Mouse (Mus musculus): Measurements from ENCODE around the gene Ptpa.

The Ptpa gene

DNA sequence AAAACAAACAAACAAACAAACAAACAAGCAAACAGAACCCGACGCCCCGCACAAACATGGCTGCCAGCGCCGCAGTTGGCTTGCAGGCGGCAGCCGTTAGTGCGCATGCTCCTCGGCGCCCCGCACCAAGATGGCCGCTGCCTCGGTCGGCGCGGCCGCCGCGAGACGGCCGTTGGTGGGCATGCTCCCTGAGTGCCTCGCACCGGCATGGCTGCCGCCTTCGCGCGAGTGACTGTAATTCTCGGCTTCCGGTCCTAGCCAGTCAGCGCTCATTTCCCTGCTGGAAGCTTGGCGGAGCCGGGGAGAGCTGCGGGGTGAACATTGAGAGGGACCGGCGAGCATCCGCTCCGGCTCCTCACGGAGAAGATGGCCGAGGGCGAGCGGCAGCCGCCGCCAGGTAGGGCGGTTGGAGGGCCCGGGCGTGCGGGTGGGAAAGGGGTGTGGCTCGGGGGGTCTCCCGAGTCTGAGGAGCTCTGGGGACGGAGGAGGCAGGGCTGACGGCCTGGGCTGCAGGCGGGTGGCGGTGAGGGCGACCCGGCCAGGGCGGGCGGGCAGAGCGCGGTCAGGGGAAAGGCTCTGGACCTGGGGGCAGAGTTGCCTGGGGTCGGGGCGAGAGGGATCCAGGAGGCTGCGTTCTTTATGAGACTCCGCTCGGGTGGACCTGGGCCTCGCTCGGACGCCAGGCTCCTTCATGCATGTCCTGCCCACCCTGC lies at the start of gene Ptpa:
Gene Ptpa, plus strand, starts transcription at position 104 of the 713 bp plus-strand sequence.
- peak; percentile 93 for DNase-seq (ENCODE audit: low spot score)

DNA sequence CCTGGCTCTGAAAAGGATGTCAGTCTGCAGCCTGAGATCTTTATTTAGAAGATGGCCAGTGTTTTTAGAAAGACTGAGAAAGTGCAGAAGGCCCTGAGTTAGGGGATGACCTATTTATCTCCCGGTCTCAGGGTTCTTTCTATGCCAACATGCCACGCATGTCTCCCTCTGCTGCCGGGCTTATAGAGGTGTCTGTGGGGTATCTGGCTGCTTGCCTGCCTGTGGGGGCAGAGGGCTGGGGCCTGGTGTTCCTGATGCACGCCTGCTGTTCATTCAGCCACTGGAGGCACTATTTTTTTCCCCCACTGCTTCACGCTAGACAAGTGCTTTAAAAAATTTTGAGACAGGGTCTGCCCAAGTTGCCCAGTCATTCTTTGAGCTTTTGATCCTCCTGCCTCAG lies 49.6 kb upstream of the Ptpa start:
- no peak for DNase-seq (ENCODE audit: low spot score)

DNA sequence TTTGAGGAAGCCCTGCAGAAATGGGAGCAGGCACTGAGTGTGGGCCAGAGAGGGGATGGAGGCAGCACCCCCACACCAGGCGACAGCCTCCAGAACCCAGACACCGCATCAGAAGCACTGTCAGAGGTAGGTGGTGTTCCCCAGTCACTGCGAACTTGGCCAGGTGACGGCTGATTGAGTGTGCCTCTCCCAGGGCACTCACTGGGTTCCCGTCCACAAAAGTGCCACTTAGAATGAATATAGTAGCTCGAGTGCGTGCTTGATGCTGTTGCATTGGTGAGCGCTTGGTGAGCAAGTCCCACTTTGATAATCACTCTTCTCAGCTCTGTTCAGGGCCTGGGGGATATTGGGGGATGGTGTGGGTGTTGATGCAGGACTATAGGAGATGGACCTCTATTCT lies 44.3 kb upstream of the Ptpa start:
- DNase-seq (ENCODE audit: low spot score) = no peak

DNA sequence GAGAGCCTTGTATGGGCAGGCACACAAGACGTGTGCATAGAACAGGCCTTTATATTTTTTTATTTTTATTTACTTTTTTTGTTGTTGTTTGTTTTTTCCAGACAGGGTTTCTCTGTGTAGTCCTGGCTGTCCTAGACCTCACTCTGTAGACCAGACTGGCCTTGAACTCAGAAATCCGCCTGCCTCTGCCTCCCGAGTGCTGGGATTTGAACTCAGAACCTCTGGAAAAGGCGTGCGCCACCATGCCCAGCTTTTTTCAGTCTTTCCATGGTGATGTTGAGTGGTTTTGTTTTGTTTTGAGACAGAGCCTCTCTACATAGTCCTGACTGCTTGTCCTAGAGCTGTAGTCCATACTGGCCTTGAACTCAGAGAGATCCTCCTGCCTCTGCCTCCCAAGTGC lies 43.1 kb upstream of the Ptpa start:
- DNase-seq (ENCODE audit: low spot score) = no peak

DNA sequence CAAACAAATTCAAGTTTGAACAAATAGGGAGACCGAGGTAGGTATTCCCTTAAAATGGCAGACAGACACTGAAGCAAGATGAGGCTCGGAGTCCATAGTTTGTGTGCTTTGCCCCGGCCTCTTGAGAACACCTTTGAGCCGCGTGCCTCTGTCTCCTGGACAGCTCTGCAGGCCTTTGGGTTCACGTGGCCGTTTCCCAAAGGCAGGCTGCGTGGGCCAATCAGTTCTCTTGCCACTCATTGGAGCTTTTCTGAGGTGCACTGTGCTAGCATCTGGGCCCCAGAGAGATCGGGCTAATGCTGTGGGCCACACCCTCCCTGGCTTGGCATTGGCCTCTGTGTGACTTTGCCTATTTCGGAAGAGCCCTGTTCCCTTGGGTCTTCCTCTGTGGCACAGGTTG lies 39.9 kb upstream of the Ptpa start:
- no peak for DNase-seq (ENCODE audit: low spot score)

DNA sequence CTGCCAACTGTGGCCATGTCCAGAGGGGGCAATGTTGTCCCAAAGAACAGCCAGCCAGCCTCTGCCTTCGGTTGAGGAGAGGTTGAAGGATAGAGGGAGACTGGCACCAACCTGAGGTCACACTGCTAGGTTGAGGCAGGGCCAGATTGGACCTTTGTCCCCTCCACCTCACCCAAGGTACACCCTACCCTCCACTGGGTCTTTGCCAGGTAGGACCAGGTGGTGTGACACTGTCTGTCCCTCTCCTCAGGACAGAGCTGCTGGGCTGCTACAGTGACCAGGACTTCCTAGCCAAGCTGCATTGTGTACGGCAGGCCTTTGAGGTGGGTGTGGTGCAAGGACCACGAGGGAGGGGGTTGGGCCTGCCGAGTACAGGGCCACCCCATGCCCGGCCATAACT lies 38.1 kb upstream of the Ptpa start:
- DNase-seq (ENCODE audit: low spot score) = no peak

DNA sequence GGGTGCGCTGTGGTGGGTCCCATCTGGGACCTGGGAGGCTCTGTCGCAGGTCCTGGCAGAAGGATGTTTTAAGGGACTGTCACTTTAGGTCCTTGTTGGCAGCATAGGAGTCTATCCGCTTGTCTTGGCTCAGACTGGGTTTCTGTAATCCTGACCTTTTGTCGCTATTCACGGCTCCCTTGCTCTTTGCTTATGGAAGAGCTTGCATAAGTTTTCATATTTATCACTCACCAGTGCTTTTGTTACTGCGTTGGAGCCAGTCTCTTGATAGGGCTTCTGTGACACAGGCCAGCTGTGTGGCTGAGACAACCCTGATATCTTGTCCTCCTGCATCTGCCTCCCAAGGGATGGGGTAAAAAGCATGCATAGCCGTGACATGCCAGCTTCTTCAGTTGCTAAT lies 36.5 kb upstream of the Ptpa start:
- no peak for DNase-seq (ENCODE audit: low spot score)

DNA sequence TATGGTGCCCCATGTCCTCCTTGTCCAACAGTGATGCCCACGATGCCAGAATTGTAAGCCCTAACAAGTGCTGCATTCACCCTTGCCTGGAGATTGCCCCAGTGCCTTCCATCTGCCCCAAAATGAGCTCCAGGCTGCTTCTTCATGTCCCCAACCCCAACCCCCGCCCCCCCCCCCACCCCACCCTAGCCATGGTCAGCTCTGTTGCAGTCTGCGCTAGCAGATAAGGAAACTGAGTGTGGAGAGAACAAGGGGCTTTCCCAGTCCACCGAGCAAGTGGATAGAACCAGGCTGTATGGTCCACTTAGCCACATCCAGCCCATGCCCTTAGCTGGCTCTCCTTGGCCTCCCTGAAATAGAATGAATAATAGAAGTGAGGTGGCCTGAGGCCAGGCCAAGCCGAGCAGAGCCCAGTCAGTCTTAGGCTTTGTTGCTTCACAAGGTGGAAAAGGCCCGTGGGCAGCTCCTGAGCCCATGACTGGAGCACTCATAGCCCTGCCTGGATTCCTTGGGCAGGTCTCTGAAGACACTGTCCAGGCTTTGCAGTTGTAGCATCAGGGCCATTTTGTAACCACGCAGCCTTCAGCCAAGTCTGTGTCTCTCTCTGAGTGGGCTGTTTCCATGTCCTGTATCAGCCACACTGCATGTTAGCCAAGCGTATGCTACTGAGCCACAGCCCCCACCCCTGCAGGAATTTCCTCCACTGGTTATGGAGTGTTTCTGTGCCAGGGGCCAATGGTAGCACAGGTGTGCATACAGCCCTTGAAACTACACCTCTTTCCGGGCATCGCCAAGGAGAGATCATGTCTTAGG lies 35.1 kb upstream of the Ptpa start:
- no peak for DNase-seq (ENCODE audit: low spot score)

DNA sequence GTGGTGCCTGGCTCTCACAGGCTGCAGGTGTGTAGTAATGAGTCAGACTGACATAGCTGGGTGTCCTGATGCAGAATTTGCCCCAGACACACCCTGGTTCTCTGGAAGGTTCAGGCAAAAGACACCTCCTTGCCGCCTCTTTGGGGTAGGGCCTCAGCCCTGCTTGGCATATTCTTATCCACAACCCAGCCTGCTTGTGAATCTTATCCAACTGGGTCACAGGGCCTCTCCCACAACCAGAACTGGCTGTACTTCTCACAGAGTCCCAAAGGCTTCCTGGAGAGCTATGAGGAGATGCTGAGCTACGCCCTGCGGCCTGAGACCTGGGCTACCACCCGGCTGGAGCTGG lies 34.5 kb upstream of the Ptpa start:
- no peak for DNase-seq (ENCODE audit: low spot score)

DNA sequence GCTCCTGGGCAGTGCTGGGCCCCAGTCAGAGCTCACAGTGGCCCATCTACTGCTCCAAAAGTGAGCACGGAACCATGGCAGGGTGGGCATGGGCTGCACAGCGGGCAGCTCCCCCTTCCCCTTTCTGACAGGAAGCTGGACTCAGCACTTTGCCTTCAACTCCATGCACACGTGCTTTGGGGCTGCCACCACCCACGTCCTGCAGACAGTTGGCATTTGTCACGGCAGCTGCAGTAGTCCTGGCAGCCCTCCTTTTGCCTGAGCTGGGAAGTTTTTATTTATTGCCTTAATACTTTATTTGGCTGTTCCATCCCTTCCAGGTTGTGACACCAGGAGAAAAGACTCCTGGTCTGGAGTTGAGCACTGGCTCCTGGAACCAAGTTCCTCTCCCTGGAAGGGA lies 31.0 kb upstream of the Ptpa start:
- DNase-seq (ENCODE audit: low spot score) = no peak

DNA sequence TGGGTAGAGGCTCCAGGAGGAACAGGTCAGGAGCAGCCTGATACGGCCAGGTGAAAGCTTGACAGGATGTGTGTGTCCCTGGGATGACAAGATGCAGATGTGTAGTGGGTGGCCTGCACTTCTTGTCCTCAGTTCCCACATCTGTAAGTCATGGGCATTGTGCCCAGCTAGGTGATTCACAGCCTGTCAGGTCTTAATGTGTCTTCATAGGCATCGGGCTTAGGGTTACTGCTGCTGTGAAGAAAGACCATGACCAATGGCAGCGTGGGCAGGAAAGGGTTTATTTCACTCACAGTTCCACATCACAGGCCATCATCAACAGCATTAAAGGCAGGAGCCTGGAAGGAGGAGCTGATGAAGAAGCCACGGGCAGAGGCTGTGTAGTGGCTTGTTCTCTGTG lies 30.2 kb upstream of the Ptpa start:
- no peak for DNase-seq (ENCODE audit: low spot score)

DNA sequence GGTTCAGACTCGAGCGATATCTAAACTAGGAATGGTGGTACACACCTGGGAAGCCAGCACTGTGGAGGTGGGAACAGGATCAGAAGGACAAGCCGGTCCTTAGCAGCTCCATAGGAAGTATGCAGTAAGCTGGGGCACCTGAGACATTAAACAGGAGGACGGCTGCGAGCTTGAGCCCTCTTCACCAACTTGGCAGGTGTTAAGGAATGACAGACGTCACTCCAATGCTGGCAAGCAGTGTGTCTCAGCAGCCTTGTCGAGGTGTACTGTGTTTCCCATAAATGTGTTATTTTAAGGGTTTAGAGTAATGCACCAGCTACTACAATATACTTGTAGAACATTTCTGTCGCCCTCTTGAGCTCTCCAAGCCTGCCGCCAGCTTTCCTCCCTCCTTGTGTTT lies 28.9 kb upstream of the Ptpa start:
- no peak for DNase-seq (ENCODE audit: low spot score)

DNA sequence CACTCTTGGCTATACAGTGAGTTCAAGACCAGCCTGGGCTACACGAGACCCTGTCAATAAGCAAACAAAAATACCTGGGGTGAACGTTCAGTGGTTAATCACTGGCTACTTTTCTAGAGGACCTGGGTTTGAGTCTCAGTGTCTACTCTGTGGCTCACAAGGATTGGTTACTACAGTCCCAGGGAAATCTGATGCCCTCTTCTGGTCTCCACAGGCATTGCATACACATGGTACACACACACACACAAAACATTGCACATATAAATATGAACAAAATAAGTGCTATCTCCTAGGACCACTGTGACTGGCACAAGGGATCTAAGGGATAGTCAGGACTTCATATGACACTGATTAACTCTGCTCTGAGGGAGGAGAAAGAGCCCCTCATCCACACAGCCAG lies 26.8 kb upstream of the Ptpa start:
- DNase-seq (ENCODE audit: low spot score) = no peak

DNA sequence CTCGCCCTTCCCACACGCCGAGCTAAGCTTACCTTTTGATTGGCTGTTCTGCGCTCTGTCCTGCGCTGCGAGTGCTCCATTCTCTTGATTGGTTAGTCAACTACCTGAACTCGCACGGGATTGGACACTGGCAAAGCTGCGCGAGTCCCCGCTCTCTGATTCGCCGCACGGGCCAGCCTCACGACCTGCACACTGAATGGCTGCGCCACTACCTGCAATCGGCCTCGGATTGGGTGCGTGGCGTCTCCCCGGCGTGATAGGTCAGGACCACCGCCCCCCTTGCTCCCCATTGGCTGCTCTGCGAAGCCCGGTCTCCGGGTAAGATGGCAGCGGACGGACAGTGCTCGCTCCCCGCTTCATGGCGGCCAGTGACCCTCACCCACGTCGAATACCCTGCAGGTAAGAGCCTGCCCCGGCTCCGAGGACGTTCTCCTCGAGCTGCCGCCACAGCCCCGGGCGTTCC lies 23.7 kb upstream of the Ptpa start, which contains the start of gene Dolpp1:
Gene Dolpp1, plus strand, starts transcription at position 141 of the 463 bp plus-strand sequence.
- DNase-seq (ENCODE audit: low spot score) = peak; percentile 99

DNA sequence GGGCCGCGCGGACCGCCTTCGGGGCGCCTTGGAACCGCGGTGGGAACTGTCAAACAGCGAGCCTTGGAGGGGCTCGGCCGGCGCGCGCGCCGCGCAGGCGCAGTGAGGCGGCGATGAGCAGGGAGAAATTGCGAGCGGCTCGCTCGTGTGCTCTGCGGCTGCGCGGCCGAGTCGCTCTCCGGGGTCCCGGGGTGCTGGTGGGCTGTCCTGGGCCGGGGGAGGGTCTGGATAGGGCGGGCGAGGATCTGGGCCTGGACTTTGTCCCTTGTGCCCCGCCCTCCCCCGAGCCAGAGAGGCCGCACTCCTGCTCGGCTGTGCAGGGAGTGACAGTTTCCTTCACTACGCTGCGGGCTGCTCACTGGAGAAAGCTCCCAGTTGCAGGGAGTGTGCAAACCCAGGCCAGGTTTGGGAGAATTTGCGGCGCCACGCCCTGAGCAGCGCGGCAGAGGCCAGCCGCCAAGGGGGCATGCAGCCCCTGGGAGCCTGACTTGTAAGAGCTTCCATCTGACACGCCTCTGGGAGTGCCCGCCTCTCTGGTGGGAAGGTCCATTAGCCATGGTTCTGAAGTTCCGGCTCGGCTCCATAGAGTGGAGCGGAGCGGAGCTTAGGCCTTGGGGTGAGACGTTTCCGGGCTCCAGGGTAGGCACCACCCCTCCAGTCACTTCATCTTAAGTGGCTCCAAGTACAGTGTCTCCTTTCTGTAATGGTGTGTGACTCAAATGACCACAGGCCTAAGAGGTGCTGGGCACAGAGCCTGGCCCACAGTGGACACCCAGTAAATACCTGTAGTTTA lies 23.1 kb upstream of the Ptpa start:
- peak; percentile 91 for DNase-seq (ENCODE audit: low spot score)

DNA sequence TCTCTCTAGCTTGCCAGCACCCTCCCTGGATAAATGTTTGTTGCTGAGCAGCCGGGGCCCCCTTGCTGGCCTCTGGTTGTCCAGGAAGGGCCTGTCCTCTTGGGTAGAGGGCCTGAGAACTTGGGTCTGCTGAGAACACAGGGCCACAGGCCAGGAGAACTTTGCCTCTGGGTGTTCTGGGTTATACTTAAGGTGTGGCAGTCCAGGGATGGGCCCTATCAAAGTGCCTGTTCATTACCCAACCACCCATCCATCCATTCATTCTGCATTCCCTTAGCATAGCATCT lies 22.5 kb upstream of the Ptpa start:
- no peak for DNase-seq (ENCODE audit: low spot score)

DNA sequence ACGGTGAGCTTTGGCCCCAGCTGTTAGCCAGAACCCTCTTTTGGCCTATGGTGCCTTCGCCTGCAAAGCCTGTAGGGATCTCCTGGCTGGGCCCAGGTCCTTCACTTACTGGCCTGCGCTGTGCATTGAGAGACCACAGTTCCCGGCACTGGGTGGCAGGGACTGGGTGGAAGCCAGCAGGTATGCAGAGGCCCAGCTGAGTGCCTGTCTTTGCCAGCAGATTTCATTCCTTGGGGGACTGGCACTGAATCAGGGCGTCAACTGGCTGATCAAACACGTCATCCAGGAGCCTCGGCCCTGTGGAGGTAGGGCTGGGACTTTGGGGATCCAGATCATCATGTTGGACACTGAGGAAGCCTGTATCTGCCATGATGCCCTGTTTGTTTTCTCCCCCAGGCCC lies 20.1 kb upstream of the Ptpa start:
- DNase-seq (ENCODE audit: low spot score) = no peak

DNA sequence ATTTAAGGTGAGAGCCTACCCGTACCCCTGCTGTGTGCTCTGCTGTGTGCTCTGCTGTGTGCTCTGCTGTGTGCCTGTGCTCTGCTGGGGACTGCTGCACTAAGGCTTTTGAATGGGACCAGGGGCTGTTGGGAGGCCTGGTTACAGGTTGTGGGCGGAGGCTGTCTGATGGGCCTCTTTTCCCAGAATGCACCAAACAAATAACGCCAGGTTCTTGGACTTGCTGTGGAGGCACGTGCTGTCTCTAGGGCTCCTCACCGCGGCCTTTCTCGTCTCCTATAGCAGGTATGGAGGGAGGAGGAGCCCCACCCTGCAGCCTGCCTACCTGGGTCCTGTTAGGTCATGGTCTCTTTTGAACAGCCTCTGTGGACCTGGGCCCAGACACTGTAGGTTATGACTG lies 19.6 kb upstream of the Ptpa start:
- DNase-seq (ENCODE audit: low spot score) = no peak

DNA sequence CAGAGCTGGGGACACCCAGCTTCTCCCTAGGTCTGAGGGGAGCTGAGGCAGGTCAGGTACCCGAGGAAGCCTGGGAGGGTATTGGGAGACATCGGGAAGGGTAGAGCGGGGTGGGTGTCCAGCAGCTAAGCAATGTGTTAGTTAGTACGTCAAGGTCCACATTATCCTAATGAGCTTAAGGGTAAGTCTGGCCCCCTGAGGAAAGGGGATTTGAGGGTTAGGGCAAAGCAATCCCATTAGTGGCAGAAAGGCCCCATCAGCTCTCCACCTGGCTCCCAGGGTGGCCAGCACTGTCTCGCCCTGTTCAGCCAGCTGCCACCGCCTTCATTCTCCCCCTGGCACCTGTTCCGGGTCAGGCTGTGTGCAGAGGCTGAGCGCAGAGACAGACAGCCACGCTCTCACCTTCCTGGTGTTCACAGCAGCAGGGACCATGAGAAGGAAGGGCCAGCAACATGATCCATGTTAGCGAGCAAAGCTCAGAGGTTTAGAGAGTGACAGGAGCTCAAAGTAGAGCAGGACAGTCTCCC lies 17.8 kb upstream of the Ptpa start:
- no peak for DNase-seq (ENCODE audit: low spot score)

DNA sequence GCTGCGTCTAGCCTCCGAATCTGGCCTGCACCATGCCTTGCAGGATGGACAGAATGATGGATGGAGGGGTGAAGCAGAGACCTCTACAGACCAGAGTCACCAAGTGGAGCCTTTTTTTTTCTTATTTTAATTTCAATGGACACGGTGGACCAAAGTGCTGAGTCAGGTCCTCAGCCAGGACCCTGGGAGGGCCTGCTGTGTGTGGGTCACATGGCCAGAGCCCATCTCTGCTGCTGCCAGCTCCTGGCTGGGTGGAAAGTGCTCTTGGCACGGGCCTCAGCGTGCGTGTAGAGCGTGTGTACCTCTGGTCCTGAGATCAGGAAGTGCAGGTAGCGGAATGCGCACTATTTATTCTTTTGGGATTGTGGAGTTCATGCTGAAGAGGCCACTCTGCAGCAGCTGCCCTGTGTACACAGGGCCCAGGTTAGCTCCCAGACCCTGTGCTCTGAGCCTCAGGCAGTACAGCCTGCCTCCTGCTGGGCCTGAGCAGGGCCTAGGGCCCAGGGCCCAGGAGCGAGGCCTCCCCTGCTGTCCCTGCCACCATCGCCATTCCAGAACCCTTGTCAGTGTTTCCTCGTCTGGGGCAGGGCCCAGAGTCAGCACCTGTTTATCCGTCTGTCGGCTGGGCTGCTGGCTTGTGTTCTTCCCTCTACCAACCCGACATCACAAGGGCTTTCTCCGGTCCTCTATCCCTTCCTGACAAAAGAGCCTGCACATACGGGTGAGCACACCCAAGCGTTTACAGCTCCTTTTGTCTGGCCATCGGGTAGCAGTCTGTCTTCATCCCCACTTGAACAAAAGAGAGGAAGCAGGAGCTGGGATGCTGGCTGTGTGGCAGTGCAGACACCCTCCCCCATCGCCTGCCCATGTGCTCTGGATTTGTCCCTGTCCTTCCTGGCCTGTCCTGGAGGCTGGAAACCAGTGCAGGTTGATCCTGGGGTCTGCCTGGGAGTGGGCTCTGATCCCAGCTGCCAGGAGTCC lies 16.4 kb upstream of the Ptpa start:
- no peak for DNase-seq (ENCODE audit: low spot score)

DNA sequence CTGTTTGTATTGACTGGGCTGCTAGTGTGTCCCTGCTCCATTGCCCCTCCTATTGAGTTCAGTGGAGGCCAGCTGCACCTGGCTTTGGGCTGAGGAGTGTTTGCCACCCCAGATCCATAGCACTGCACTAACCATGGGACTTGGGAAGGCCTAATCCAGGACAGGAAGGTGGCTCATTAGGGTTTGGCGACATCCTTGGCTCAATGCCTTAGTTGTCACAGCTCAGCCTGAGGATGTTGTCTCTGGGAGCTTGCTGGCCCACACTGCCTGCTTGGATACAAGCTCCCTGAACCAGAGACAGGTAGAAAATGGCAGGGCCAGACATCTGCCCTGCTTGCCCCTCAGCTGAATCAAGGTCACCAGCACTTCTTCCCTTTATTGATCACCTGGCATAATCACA lies 14.3 kb upstream of the Ptpa start:
- DNase-seq (ENCODE audit: low spot score) = no peak

Measured in yolk sac, embryonic 10.5 days (tissue).